Comparison of ENCODE assay signal across 12 mouse cellular contexts in the genomic region with DNA sequence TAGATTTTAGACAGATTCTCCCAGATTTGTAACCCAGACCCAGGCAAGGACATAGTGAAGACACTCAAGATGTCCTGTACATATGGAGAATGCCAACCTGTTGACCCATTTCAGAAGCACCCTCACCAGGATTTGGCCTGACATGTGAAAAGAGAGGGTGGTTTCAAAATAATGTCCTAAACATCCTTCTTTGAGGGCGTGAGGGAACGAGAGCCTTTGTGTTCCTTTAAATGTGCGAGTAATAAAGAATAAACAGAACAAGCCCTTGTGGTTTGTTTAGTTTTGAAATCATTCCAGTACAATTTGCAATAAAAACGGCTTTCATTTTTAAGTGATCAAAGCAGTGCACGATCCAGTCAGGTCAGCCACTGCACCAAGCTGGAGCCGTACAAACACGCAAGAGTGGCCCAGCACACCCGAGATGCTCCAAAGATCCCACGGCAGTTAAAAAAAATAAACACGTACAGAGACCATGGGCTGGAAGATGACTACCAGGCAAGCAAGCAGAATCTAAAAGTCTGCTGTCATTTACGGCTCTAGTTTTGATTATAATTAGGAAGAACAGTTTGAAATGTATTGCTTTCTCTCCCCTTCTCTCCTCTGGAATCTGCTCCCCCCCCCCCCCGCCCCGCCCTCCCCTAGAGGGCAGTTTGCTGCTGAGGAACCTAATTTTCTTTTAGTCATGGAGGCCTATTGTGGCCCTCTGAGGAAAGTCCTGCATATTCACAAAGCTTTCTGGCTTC.
A peak's percentile ranks its signal among the peaks of the same experiment; 100 is the strongest.
DNase-seq lines count a peak whose midpoint lies in the region; ATAC-seq lines count a peak whose summit lies in the region.
"Had no signal": no experiment of that assay in that cellular context is flagged by ENCODE, and none has a peak within 500 bp of the region (broad histone marks: within the 10 kb centered on the region; RNA-seq: fewer than 3 reads in every experiment).

No protein-coding gene starts in this region.

- H3K27ac ChIP-seq in midbrain, embryonic 15.5 days, result no peak overlapping the region

- H3K9me3 ChIP-seq in midbrain, embryonic 15.5 days, result no peaks in the 10 kb centered on the region

- peak; percentile 54 for ATAC-seq in granulocyte monocyte progenitor cell, adult 5-6 weeks (replicated peaks; ENCODE audit: poor library complexity, severe bottlenecking)
- ATAC-seq in midbrain, embryonic 15.5 days (replicated peaks), result 0 out of 2 replicates have a peak, but pooled peaks have one; percentile 56
- ATAC-seq in CD4-positive, CD25-positive, alpha-beta regulatory T cell, adult 4 months, result no peak

- peaks cover 8% of the 10 kb centered on the region; the same call in 1 of the 2 replicates for H3K4me1 ChIP-seq in midbrain, embryonic 15.5 days

- no peak overlapping the region for H3K4me3 ChIP-seq in midbrain, embryonic 15.5 days

- no peak overlapping the region for H3K4me2 ChIP-seq in midbrain, embryonic 15.5 days

- H3K27me3 ChIP-seq in midbrain, embryonic 15.5 days (replicated peaks), result 0 out of 2 replicates have a peak, but pooled peaks cover 3% of the 10 kb centered on the region

- H3K9ac ChIP-seq in midbrain, embryonic 15.5 days, result no peak overlapping the region

- H3K36me3 ChIP-seq in midbrain, embryonic 15.5 days (replicated peaks), result no peaks in the 10 kb centered on the region

- peak; percentile 9 to 16 for DNase-seq in layer of hippocampus, postnatal 14 days (ENCODE audit: low spot score in 2 of 2)
- DNase-seq in layer of hippocampus, postnatal 10 days (ENCODE audit: low spot score in 2 of 2), result no peak
- peak; percentile 48 for DNase-seq in embryo, embryonic 9.5 days (ENCODE audit: extremely low spot score)
- no peak for DNase-seq in thymus, postnatal 25 days
- no peak for DNase-seq in layer of hippocampus, adult 9-10 months (ENCODE audit: low spot score)
- DNase-seq: cerebellum, postnatal 14 days; heart, postnatal 10 days; right cerebral cortex, postnatal 25 days; thymus, postnatal 36 days had no signal

- 34% methylated on average over 13 of the region's 13 CpGs for WGBS in midbrain, embryonic 15.5 days

Comparison
In these comparisons a context has a peak if more than half of its experiments do, and no peak if none do; other contexts are left out.
1. DNase-seq: peak in layer of hippocampus, postnatal 14 days (2 of 2) and embryo, embryonic 9.5 days (single experiment); none in layer of hippocampus, postnatal 10 days (0 of 2), thymus, postnatal 25 days (single experiment) and layer of hippocampus, adult 9-10 months (single experiment).